Mouse (Mus musculus) kidney, adult 8-10 months (tissue): Measurements from ENCODE around the gene Wdr5b.
"Not testable (repeated sequence)": the region's sequence is repeated elsewhere in the genome, so short reads cannot be mapped to it uniquely, and the experiment has no call there.

ENCODE experiments used
- DNase-seq, 2 experiments: peaks; one replicate each; pipeline ENCODE4 v3.0.0; 2022

Wdr5b gene

DNA sequence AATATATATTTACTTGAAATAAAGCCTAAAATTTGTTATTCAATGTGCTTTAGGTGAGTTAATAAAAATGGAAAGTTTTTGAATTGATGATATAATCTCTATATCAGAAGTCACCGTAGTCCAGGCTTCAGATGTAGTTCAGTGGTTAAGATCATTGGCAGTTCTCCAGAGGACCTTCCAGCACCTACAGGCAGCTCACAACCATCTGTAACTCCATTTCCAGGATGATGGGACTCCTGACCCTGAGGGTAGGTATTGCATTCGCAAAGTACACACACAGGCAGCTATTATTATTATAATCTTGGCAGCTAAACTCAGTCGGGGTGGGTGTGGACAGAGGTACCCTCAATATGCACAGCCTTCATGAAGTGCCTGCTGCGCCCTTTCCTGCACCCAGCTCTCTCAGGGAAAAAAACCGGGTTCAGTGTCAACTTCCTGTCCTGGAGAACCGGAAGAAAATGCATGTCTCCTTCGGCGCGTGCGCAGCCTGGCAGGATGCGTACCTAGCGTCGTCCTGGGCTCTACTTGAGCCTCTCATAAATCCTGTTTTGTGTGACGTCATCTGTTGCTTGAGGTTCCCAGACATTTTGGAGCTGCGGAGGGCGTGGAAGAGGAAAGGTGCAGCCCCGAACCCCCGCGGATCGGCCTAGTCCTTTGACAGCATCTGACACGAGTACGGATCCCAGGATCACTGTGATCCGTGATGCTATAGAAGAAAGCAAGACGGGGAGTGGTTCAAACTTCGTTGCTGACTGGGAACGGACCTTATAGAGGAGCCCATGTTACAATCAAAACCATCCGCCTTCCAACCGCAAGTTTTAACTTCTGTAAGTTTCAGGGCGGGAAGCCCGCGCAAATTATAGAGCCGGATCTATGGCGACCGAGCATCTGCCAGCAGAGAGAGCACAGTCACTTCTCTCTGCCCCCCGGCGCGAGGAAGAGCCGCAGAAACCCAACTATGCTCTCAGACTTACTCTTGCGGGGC is at the start of gene Wdr5b:
Wdr5b (plus strand) TSS at position 551 of the 985 bp plus-strand sequence.
- DNase-seq: peak; percentile 94 to 97

DNA sequence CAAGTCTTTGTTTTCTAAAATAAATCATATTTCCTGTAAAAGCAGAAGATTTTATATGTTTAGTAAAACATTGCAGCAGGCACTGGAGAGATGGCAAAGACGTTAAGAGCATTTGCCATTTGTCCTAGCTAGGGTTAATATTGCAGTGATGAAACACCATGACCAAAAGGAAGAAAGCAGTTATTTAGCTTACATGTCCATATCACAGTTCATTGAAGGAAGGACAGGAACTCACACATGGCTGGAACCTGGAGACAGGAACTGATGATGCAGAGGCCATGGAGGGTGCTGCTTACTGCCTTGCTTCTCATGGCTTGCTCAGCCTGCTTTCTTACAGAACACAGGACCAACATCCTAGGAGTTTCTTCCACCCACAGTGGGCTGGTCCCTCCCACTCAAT is 48.6 kb upstream of the Wdr5b start:
- no peak for DNase-seq

DNA sequence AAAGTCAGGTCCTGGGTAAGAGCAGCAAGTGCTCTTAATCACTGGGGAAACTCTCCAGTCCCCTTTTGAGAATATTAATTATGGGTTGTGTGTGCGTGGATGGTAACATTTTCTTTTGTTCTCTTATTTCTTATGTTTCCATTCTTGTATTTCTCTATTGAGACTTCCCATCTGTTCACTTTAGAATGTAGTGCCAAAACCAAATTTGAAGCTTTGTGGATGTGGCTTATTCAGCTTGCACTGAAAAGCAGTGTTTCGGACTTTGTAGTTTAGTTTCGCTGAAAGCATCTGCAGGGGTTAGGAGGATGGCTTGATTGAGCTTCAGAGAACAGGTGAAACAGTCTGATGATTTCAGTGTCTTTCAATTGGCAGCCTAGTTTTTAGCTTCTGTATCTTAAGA is 47.7 kb upstream of the Wdr5b start:
- no peak for DNase-seq

DNA sequence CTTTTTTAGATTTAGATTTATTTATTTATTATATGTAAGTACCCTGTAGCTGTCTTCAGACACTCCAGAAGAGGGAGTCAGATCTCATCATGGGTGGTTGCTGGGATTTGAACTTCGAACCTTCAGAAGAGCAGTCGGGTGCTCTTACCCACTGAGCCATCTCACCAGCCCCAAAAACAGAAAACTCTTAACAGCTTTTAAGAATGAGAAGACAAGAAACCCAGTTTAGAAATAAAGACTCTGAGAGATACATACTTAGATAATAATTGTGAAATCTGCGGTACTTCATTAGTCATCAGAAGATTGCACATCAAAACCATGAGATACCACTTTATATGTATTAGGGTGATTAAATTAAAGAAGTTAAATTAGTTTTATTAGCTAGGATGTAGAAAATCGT is 42.1 kb upstream of the Wdr5b start:
- DNase-seq: not testable (repeated sequence)

DNA sequence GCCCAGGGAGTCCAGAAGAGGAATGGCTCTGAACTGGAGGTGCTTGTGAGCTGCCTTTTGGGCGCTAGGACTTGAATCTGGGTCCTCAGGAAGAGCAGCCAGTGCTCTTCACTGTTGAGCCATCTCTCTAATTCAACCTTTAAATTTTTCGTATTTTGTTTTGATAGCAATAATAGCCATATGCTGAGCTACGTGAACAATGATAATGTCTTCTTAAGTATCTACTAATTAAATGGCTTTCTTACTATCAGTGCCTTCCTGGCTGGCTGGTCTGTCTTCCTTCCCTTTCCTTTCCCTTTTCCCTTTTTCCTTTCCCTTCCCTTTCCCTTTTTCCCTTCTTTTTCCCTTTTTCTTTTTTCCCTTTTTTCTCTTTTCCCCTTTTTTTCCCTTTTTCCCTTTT is 32.6 kb upstream of the Wdr5b start:
- no peak for DNase-seq

DNA sequence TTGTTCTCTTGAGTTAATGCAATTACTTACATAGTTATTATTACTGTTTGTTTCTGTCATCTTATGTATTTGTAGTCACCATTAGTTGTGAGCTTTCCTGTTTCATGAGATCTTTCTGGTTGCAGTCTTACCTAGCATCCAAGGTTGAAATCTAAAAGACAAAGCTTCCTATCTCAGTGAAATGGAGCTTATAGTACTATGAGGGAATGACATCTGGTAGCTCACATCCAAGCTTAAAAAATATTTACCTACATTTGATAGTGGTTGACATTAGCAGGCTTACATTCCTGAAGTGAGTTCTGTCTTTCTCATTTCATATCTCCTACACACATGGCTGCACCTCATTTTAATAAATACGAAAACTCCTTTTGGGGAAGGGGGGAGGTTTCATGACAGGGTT is 24.7 kb upstream of the Wdr5b start:
- DNase-seq: no peak

DNA sequence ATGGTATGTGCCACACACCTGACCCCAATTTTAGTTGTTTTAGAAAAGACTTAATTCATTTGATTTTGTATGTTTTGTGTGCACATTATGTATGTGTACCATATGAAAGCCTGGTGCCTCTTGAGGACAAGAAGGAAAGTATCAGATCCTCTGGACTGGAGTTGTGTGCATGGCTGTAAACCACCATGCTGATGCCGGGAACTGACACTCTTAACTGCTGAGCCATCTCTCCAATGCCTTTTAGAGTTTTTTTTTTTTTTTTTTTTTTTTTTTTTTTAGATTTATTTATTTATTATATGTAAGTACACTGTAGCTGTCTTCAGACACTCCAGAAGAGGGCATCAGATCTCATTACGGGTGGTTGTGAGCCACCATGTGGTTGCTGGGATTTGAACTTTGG is 12.9 kb upstream of the Wdr5b start:
- DNase-seq: not testable (repeated sequence)

DNA sequence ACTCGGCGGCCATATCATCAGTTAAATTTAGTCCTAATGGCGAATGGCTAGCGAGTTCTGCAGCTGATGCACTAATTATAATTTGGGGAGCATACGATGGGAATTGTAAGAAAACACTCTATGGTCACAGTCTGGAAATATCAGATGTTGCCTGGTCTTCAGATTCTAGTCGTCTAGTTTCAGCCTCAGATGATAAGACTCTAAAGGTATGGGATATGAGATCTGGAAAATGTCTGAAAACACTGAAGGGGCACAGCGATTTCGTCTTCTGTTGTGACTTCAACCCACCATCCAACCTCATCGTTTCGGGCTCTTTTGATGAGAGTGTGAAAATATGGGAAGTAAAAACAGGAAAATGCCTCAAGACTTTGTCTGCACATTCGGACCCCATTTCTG is 633 bp downstream of the Wdr5b start:
- no peak for DNase-seq

DNA sequence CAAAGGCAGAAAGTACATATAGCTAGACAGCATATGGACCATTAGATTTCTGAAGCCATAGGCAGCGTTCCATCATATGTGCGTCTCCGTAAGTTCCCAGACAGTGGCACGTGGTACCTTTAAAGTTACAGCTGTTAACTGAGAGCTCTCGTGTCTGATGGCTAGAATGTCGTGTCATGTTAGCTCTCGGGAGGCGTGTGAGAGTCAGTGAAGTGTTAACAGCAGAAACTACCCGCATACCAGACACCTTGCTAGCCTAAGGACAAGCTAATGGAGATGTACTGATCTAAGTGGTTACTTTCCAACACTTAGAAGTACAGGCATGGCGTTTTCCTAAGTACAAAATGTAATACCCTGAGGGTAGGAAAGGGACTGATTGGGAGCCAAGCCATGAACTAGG is 2.1 kb downstream of the Wdr5b start:
- DNase-seq: no peak

DNA sequence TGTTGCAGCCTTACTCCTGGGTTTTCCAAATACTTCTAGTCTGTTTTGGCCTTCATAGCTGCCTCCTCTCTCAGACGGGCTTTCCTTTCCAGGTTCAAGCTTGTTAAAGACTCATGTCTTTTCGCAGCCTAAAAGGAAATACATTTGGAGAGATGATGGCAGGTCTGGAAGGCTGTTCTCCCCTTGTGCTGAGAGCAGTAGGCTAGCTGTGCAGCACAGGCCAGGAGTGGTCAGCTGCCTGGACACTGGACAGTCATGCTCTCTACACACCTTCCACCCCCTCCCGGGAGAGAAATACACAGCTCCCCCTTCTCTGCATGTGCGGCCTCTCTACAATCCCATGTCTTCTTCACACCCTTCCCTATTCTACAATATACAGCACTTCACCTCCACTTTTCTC is 3.0 kb downstream of the Wdr5b start:
- no peak for DNase-seq

DNA sequence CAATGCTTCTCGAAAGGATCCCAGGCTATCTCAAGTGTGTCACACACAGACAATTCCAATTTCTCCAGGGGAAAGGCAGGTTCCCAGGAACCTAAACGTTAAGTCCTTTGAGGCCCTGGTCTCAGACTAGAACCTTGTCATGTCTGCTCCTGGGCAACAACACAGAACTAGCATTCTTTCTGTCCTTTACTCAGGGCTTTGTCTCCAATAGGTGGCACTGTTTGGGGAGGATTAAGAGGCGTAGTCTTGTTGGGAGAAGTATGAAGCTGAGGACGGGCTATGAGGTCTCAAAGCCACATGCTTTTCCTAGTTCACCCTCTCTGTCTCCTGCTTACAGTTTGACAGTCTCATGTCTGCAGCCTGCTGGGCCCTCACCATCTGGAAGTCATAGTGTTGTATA is 6.5 kb downstream of the Wdr5b start:
- DNase-seq: no peak

DNA sequence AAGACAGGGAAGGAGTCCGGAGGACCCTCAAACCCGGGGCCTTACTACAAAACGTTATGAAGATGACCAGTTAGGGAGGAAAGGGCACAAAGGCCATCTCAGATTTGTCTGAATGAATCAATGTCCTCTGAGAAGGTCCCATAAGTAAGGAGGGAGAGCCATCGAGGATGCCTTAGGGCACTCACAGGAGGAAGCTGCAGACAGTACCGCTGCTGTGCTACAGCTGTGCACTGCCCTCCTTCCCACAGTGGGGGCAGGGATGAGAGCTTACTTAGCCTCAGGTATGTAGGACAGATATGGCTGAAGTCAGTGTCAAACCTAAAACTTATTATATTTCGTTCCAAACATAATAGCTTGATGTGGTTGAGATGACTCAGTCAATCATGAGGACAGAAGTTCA is 10.5 kb downstream of the Wdr5b start:
- DNase-seq: no peak

DNA sequence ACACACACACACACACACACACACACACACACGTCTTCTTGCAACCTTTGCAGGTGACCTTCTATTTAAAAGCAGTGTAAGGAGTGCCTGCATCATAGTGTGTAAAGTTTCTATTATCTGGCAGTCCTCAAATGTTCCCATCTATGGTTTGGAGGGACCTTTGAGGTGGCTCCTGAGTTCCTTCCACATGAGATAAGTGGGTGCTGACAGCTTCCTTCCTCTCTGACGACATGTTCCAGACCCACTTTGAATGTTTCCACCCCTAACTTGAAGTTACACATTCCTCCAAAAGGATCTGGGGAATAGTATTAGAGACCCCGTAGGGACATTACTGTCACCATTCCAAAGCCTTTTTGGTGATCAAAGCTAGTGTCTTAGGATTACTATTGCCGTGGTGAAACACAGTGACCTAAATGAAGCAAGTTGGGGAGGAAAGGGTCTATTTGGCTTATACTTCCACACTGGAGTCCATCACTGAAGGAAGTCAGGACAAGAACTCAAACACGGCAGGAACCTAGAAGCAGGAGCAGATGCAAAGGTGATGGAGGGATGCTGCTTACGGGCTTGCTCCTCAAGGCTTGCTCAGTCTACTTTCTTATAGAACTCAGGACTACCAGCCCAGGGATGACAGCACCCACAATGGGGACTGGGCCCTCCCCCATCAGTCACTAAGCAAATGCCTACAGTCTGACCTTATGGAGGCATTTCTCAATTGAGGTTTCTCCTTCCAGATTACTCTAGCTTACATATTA is 12.7 kb downstream of the Wdr5b start:
- no peak for DNase-seq

DNA sequence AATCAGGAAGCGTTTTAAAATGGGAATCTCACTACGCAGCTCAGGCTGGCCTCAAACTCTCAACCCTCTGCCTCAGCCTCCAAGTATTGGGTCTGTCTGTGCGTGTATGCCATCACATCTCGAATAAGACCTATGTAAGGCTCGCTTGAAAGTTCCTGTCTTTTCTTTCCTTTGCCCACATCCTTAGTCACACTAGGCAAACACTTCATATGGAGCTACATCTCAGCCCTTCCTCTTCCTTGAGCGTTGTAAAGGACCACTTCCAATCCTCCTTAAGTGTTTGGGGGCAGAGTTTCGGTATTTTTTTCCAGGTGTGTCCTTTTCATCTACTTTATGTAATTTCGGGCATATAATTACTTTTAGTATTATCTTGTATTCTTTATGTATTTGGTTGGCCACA is 13.9 kb downstream of the Wdr5b start:
- no peak for DNase-seq

DNA sequence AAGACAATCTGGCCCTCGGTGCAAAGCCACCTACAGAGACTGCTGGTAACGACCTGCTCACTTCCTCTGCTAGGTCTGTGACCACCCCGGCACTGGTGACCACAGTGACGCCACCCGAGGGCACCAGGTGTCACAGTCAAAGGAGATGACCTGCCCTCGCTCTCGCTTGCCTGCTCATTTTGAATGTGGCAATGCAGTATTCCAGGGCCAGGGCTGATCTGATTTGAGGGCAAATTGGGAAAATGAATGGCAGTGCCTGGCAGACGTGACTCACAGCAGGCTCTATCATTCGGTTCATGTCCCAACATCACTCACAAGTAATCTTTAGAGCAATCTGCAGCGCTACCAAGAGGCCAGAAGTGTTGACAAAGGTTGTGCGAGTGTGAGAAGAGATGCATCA is 15.4 kb downstream of the Wdr5b start:
- no peak for DNase-seq

DNA sequence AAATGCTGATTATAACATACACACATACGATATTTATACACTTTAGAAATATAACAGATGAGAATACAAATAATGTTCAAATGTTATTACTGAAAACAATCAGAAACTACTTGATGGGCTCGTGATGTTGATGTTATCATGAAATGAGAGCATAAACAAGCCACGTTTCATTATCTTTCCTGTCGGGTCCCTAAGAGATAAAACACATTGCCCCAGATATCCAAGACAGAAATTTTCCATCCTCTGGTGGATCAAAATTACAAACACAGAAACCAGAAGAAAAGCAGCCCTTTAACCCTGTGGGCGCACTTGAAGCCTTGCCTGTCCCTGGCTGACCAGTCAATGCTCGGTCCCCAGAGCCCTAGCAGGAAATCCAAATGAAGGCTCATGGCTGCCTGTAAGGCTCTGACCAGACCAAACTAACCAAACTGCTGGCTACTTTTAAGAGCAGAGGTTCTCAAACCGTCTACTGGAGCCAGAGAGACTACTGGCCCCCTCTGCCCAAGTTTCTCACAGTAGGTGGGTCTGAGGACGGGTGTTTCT is 17.0 kb downstream of the Wdr5b start:
- DNase-seq: no peak

DNA sequence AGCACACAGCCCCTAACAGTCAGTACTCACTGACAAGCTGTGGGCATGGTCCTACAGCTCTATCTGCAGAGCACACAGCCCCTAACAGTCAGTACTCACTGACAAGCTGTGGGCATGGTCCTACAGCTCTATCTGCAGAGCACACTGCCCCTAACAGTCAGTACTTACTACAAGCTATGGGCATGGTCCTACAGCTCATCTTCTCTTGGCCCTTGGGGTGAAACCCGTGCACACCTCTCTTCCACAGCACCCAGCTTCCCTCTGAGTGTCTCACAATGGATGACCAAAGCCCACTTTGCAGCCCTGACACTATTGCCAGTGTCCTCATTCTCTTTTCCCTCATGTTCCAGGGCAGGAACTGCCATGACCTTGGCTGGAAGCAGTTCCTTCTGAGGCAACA is 21.5 kb downstream of the Wdr5b start:
- DNase-seq: not testable (repeated sequence)

DNA sequence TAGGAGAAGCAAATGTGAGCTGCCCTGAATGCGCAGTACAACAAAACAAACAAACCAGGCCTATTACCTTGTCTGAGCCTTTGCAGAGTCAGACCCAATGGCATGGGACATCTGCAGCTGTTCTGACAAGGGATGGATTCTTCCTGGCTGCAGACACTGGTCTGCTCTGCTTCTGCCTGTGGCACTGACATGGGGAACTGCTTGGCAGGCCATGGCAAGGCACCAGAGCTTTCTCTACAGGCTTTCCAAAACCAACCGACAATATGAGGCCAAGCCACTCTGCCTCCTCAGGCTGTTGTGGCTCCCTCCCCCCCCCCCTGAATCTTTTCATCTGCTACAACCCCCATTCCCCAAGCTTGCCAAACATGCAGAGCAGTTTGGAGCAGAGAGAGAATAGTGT is 22.3 kb downstream of the Wdr5b start:
- no peak for DNase-seq

DNA sequence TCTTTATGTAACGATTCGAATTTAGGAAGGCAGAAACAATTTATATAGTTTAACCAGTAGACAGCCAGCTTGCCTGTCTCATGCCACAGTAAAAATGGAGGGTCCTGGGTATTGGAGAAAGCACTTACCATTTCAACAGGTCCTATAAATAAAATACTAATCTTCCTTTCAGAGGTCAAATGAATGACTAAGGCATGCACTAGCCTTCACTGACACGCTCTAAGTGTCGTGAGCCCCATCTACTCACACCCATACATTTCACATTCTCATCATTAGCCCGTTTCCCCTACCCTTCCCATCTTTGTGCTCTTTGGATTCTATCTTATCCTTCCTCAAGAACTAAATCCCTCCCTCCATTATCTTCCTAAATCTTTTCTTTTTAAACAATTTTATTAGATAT is 23.9 kb downstream of the Wdr5b start:
- no peak for DNase-seq

DNA sequence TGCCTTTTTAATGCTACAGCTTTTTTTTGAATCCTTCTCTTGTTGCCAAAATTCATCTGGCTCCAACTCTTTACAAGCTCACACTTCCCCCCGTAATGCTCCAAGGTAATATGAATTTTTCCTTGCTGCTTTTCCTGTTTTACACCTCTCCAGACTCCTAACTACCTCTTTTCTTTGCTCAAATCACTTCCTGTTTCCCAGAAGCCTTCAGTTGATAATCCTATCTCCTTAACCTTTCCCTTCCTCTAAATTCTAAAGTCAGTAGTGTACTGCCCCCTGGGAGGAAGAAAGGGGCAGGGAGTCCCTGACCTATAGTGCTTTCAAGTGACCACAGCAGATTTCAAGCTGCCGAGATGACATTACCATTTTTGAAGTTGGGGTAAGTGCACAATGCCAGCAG is 26.7 kb downstream of the Wdr5b start:
- DNase-seq: no peak

DNA sequence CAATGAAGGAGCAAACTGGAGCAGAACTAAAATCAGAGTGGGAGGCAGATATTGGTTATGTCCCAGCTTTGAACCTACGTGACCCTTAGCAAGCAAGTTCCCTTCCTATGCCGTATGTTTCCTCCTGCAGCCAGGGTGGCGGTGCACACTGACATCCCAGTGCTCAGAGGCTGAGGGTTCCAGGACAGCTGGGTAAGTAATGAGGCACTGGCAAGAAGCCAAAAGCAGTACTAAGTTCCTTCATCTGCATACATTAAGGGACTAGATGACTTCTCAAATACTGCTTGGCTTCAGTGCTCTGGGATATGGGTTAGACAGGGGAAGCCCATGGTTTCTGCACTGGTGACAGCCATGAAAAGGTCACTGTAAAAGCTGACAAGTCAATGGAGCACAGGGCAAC is 27.4 kb downstream of the Wdr5b start:
- DNase-seq: no peak

DNA sequence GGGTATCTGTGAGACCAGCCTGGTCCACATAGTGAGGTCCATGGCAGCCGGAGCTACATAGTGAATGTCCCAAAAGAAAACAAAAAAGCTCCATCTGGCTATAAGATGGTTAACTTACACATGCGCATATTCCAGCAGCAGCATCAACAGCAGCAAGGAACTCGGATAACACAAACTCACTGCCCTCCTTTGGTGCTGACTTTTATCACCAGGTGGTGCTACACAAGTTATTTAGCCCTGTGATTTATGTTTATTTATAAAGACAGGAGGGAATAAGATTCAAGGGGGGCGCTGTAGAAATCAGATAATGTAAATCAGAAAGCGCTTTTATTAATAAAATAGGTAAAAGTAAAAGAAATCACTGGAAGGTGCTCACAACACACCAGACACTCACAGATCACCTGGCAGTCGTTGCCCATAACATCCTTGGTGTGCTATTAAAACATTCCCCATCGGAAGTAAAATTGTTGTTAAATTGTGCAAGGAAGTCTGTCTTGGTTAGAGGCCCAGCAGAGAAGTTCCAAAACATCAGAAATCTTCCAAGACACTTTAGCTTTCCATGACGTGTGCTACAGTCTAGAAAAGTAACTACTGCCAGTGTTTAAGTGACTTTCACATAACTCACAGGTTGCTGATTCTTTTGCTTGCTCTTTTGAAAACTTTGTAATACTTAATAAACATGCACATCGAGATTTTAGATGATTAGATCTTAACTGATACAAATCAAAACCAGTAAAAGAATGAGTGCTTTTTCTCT is 29.0 kb downstream of the Wdr5b start:
- no peak for DNase-seq

DNA sequence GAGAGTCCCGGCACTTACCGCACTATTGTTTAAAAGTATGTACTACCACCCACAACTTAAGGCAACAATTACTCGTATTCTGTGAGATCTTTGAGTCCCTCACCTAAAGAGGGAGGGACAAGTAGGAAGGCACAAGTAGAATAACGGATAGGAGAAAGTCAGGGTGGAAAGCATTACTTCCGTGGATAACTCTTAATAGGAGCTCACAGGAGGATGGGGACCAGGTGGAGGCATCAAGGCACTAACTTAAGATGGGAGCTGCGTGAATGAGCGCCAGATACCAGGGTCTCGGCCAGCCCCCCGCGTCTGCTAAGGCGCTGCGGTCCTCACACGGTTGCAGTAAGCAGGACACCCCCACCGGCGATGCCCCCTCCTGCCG is 30.1 kb downstream of the Wdr5b start:
- DNase-seq: peak in 1 of 2 experiments; percentile 7
